Mouse (Mus musculus) myocyte (in vitro differentiated cells): ENCODE data around the gene Gcdh. TPM values are rescaled to one million over a fixed set of nuclear protein-coding genes. Genes with fewer than 3 reads are reported as not detected.

Source experiments
- H3K27me3 ChIP-seq: one replicate; pipeline ENCODE4 v1.6.1; 2011; ENCODE audit not compliant: control insufficient read depth, insufficient read depth, insufficient read length
- H3K36me3 ChIP-seq: one replicate; pipeline ENCODE4 v1.6.1; 2011; ENCODE audit not compliant: control insufficient read depth, insufficient read depth
- H3K4me2 ChIP-seq: one replicate; pipeline ENCODE4 v1.6.1; 2011; ENCODE audit warnings: low read depth, control low read depth
- H3K4me3 ChIP-seq: one replicate; pipeline ENCODE4 v1.5.1; 2011; ENCODE audit warnings: mild to moderate bottlenecking, control low read depth, moderate library complexity
- H3K79me2 ChIP-seq: one replicate; pipeline ENCODE4 v1.6.1; 2011; ENCODE audit not compliant: control insufficient read depth, insufficient read depth
- H3ac ChIP-seq: one replicate; pipeline ENCODE4 v1.6.1; 2011; ENCODE audit not compliant: control insufficient read depth, insufficient read length
- CEBPB ChIP-seq: IDR thresholded peaks from 2 replicates; pipeline ENCODE4 v1.6.1; 2011; ENCODE audit warnings: mild to moderate bottlenecking, moderate library complexity; ENCODE audit not compliant: poor library complexity, insufficient read depth, severe bottlenecking
- E2F4 ChIP-seq: IDR thresholded peaks from one replicate; pipeline ENCODE4 v1.6.1; 2011; ENCODE audit warnings: mild to moderate bottlenecking, control low read depth, moderate library complexity; ENCODE audit not compliant: insufficient read depth
- MAX ChIP-seq: IDR thresholded peaks from one replicate; pipeline ENCODE4 v1.6.1; 2011; ENCODE audit warnings: low read depth, mild to moderate bottlenecking, control low read depth
- MYOD1 ChIP-seq, 3 experiments: IDR thresholded peaks; one replicate each; pipeline ENCODE4 v1.6.1; 2011; ENCODE audit warnings: control low read depth in 2 of 3, low read depth in 2 of 3, mild to moderate bottlenecking in 2 of 3, moderate library complexity in 1 of 3; ENCODE audit not compliant: insufficient read length in 2 of 3, control insufficient read depth in 1 of 3
- MYOG ChIP-seq, 3 experiments: IDR thresholded peaks; one replicate each; pipeline ENCODE4 v1.6.1; 2011; ENCODE audit warnings: control low read depth in 2 of 3, low read depth in 2 of 3, mild to moderate bottlenecking in 2 of 3; ENCODE audit not compliant: insufficient read length in 2 of 3, control insufficient read depth in 1 of 3, insufficient read depth in 1 of 3
- POLR2A ChIP-seq: IDR thresholded peaks from one replicate; pipeline ENCODE4 v1.6.1; 2011; ENCODE audit warnings: low read depth, mild to moderate bottlenecking, control low read depth, moderate library complexity; ENCODE audit not compliant: insufficient read length
- POLR2AphosphoS2 ChIP-seq: IDR thresholded peaks from one replicate; pipeline ENCODE4 v1.6.1; 2011; ENCODE audit warnings: low read depth, control low read depth; ENCODE audit not compliant: insufficient read length
- REST ChIP-seq: IDR thresholded peaks from one replicate; pipeline ENCODE4 v1.6.1; 2011; ENCODE audit warnings: mild to moderate bottlenecking, control low read depth, moderate library complexity; ENCODE audit not compliant: insufficient read depth, insufficient read length
- SRF ChIP-seq: IDR thresholded peaks from one replicate; pipeline ENCODE4 v1.6.1; 2011; ENCODE audit warnings: low read depth; ENCODE audit not compliant: control insufficient read depth, insufficient read length
- TCF12 ChIP-seq: IDR thresholded peaks from one replicate; pipeline ENCODE4 v1.6.1; 2011; ENCODE audit warnings: mild to moderate bottlenecking, control low read depth; ENCODE audit not compliant: poor library complexity, insufficient read depth, severe bottlenecking
- TCF3 ChIP-seq: IDR thresholded peaks from one replicate; pipeline ENCODE4 v1.6.1; 2011; ENCODE audit warnings: low read depth, control low read depth; ENCODE audit not compliant: insufficient read length
- USF1 ChIP-seq: IDR thresholded peaks from one replicate; pipeline ENCODE4 v1.6.1; 2011; ENCODE audit warnings: low read depth, mild to moderate bottlenecking, control low read depth, moderate library complexity
- polyA plus RNA-seq: library from polyadenylated mRNA; unstranded; fragments of >200 nt; fragmentation: generic; extraction: Trizol; gene quantifications from one replicate; pipeline ENCODE4 v1.2.1, GENCODE M21; 2012; ENCODE audit warnings: missing spikeins

Gene Gcdh
- polyA plus RNA-seq, 1 experiment, result 20.9 TPM

GRCm38 (mm10) chr8:84935489-84935888, 41.8 kb upstream of the Gcdh start:
- H3K27me3 ChIP-seq, result peaks cover 53% of the 10 kb centered on the region
- H3K4me2 ChIP-seq, result no peak overlapping the region
- H3K79me2 ChIP-seq, result no peaks in the 10 kb centered on the region
- TF ChIP-seq TCF12 (no peak), SRF (no peak), POLR2A (no peak)
- no peak overlapping the region for H3K4me3 ChIP-seq
- no peaks in the 10 kb centered on the region for H3K36me3 ChIP-seq
- H3ac ChIP-seq, result no peak overlapping the region

- H3K79me2 ChIP-seq, result no peaks in the 10 kb centered on the region
These were observed 41.1 kb upstream of the Gcdh start for GRCm38 (mm10) chr8:84934860-84935259.

GRCm38 (mm10) chr8:84933767-84934559, 40.2 kb upstream of the Gcdh start:
- Histone ChIP-seq H3K4me2 (no peak overlapping the region), H3ac (no peak overlapping the region), H3K27me3 (peaks cover 63% of the 10 kb centered on the region), H3K79me2 (no peaks in the 10 kb centered on the region), H3K36me3 (no peaks in the 10 kb centered on the region), H3K4me3 (no peak overlapping the region)
- TF ChIP-seq REST (no peak), MYOG (IDR thresholded peaks at IDR 0.05; ENCODE audit: control insufficient read depth in 1 of 3, insufficient read depth in 1 of 3, insufficient read length in 2 of 3, low read depth in 2 of 3) (no peak), USF1 (no peak), SRF (no peak), MYOD1 (IDR thresholded peaks at IDR 0.05; ENCODE audit: control insufficient read depth in 1 of 3, insufficient read length in 2 of 3, low read depth in 2 of 3) (no peak), POLR2AphosphoS2 (no peak), TCF3 (no peak), POLR2A (no peak), CEBPB (no peak), E2F4 (no peak), MAX (no peak), TCF12 (no peak)

More at GRCm38 (mm10) chr8:84934860-84935259, 41.1 kb upstream of the Gcdh start:
- Histone ChIP-seq H3K27me3 (peaks cover 56% of the 10 kb centered on the region), H3K36me3 (no peaks in the 10 kb centered on the region), H3ac (no peak overlapping the region), H3K4me3 (no peak overlapping the region), H3K4me2 (no peak overlapping the region)
- no peak for TF ChIP-seq POLR2AphosphoS2
- no peak for TF ChIP-seq E2F4
- TF ChIP-seq USF1, result no peak

GRCm38 (mm10) chr8:84930582-84930981, 36.9 kb upstream of the Gcdh start:
- no peaks in the 10 kb centered on the region for H3K36me3 ChIP-seq
- TF ChIP-seq SRF, result no peak
- TF ChIP-seq TCF3, result no peak
- no peak for TF ChIP-seq MAX
- TF ChIP-seq USF1, result no peak
- no peak for TF ChIP-seq TCF12
- TF ChIP-seq POLR2AphosphoS2, result no peak
- TF ChIP-seq E2F4, result no peak
- no peak for TF ChIP-seq CEBPB
- no peak for TF ChIP-seq MYOG (IDR thresholded peaks at IDR 0.05; ENCODE audit: control insufficient read depth in 1 of 3, insufficient read depth in 1 of 3, insufficient read length in 2 of 3, low read depth in 2 of 3)
- TF ChIP-seq MYOD1 (IDR thresholded peaks at IDR 0.05; ENCODE audit: control insufficient read depth in 1 of 3, insufficient read length in 2 of 3, low read depth in 2 of 3), result no peak
- H3K4me3 ChIP-seq, result no peak overlapping the region
- peaks cover 38% of the 10 kb centered on the region for H3K27me3 ChIP-seq
- H3K4me2 ChIP-seq, result no peak overlapping the region
- H3ac ChIP-seq, result no peak overlapping the region
- no peaks in the 10 kb centered on the region for H3K79me2 ChIP-seq

GRCm38 (mm10) chr8:84928456-84929306, 35.0 kb upstream of the Gcdh start:
- peaks cover 20% of the 10 kb centered on the region for H3K27me3 ChIP-seq
- no peak overlapping the region for H3K4me2 ChIP-seq
- H3K4me3 ChIP-seq, result no peak overlapping the region
- no peaks in the 10 kb centered on the region for H3K79me2 ChIP-seq
- no peak overlapping the region for H3ac ChIP-seq
- no peaks in the 10 kb centered on the region for H3K36me3 ChIP-seq
- no peak for TF ChIP-seq E2F4
- no peak for TF ChIP-seq MYOG (IDR thresholded peaks at IDR 0.05; ENCODE audit: control insufficient read depth in 1 of 3, insufficient read depth in 1 of 3, insufficient read length in 2 of 3, low read depth in 2 of 3)
- no peak for TF ChIP-seq SRF
- TF ChIP-seq MAX, result no peak
- TF ChIP-seq MYOD1 (IDR thresholded peaks at IDR 0.05; ENCODE audit: control insufficient read depth in 1 of 3, insufficient read length in 2 of 3, low read depth in 2 of 3), result no peak
- TF ChIP-seq POLR2AphosphoS2, result no peak
- TF ChIP-seq POLR2A, result no peak
- no peak for TF ChIP-seq TCF12
- TF ChIP-seq TCF3, result no peak
- no peak for TF ChIP-seq CEBPB
- TF ChIP-seq REST, result no peak
